Mouse (Mus musculus): ENCODE results near the gene Slit3. TPM values are rescaled to one million over a fixed set of nuclear protein-coding genes. Genes with fewer than 3 reads are reported as not detected.

Gene Slit3
- polyA plus RNA-seq, 1 experiment from 2014 or later, result 13.0 TPM

DNA sequence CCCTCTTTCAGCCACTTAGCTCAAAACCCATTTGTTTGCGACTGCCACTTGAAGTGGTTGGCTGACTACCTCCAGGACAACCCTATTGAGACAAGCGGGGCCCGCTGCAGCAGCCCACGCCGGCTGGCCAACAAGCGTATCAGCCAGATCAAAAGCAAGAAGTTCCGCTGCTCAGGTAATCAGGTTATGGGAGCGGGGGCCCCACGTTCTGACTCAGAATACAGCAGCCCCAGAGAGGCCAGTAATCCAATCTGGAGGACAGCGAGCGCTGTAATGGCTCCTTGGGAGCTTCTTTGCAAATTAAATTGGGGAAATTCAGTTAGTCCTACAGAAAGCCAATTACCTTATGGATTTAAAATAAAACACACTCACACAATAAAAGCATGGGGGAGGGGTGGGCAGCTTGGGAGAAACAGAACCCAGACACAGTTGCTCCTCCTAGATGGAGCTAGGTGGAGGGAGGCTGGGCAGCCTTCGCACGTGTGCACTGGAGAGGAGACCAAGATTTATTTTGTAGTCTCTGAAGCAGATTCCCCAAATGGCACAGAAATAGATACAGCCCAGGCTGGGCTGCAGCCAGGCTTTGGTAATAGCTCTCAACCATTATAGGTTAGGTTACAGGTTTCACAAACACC is 491.4 kb downstream of the Slit3 start:
- peaks cover 19% of the 10 kb centered on the region for H3K4me1 ChIP-seq (replicated peaks)
- no peak overlapping the region for H3K9ac ChIP-seq
- no peak overlapping the region for H3K4me2 ChIP-seq
- no peak overlapping the region for H3K4me3 ChIP-seq
- H3K27me3 ChIP-seq, result no peaks in the 10 kb centered on the region
- H3K27ac ChIP-seq (replicated peaks), result 0 out of 2 replicates have a peak overlapping the region, but pooled peaks have one; percentile 0
- ATAC-seq (ENCODE audit: low FRiP score, low read depth), result peak; percentile 40; the same call in 1 of the 2 replicates
- 41% methylated on average over 13 of the region's 13 CpGs for WGBS
- no peaks in the 10 kb centered on the region for H3K36me3 ChIP-seq
- no peaks in the 10 kb centered on the region for H3K9me3 ChIP-seq

GRCm38 (mm10) chr11:35614530-35614929 is 493.5 kb downstream of the Slit3 start:
- WGBS, result 47% methylated on average over 3 of the region's 3 CpGs
- H3K4me3 ChIP-seq, result no peak overlapping the region
- no peak for ATAC-seq (ENCODE audit: low FRiP score, low read depth)

DNA sequence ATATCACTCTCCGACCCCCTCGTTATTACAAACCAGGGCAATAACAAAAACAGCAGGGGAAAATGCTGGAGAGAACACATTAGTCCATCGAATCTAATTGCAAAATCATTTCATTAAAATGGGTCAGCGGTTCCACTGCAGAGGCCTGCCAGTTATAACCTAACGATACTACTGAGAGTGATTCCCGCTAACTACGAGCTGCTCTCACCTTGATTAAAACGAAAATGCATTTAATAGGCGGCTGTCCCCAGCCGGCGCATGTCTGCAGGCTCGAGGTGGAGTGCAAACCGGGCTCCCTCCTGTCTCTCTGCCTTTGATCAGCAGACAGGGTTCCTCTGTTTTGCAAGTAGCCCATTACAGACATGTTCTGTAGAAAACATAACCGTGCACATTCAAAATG is 498.4 kb downstream of the Slit3 start:
- Histone ChIP-seq H3K9ac (no peak overlapping the region), H3K9me3 (no peaks in the 10 kb centered on the region), H3K27ac (replicated peaks) (0 out of 2 replicates have a peak overlapping the region, but pooled peaks have one; percentile 10), H3K27me3 (no peaks in the 10 kb centered on the region), H3K36me3 (no peaks in the 10 kb centered on the region), H3K4me1 (replicated peaks) (peaks cover 6% of the 10 kb centered on the region), H3K4me2 (no peak overlapping the region), H3K4me3 (no peak overlapping the region)
- ATAC-seq (ENCODE audit: low FRiP score, low read depth), result no peak
- 51% methylated on average over 14 of the region's 14 CpGs for WGBS

More at GRCm38 (mm10) chr11:35614530-35614929, 493.5 kb downstream of the Slit3 start:
- no peak overlapping the region for H3K4me2 ChIP-seq
- H3K36me3 ChIP-seq, result no peaks in the 10 kb centered on the region
- H3K9ac ChIP-seq, result no peak overlapping the region
- H3K4me1 ChIP-seq (replicated peaks), result peaks cover 14% of the 10 kb centered on the region
- H3K9me3 ChIP-seq, result no peaks in the 10 kb centered on the region
- no peak overlapping the region for H3K27ac ChIP-seq (replicated peaks)
- no peaks in the 10 kb centered on the region for H3K27me3 ChIP-seq

- H3K9ac ChIP-seq, result no peak overlapping the region
- H3K36me3 ChIP-seq, result no peaks in the 10 kb centered on the region
- 87% methylated on average over 3 of the region's 3 CpGs for WGBS
Measured at GRCm38 (mm10) chr11:35622736-35623135, 501.7 kb downstream of the Slit3 start.

GRCm38 (mm10) chr11:35624515-35625270 is 503.7 kb downstream of the Slit3 start:
- no peaks in the 10 kb centered on the region for H3K9me3 ChIP-seq
- H3K4me3 ChIP-seq, result no peak overlapping the region
- H3K9ac ChIP-seq, result no peak overlapping the region
- H3K27me3 ChIP-seq, result no peaks in the 10 kb centered on the region
- 70% methylated on average over 21 of the region's 21 CpGs for WGBS
- peaks cover 11% of the 10 kb centered on the region for H3K4me1 ChIP-seq (replicated peaks)
- H3K4me2 ChIP-seq, result no peak overlapping the region
- ATAC-seq (ENCODE audit: low FRiP score, low read depth), result peak; percentile 59; the same call in 1 of the 2 replicates
- H3K36me3 ChIP-seq, result no peaks in the 10 kb centered on the region
- H3K27ac ChIP-seq (replicated peaks), result peak overlapping the region; percentile 32; the same call in 1 of the 2 replicates

More at GRCm38 (mm10) chr11:35622736-35623135, 501.7 kb downstream of the Slit3 start:
- no peak overlapping the region for H3K4me3 ChIP-seq
- no peaks in the 10 kb centered on the region for H3K9me3 ChIP-seq
- H3K4me1 ChIP-seq (replicated peaks), result peaks cover 15% of the 10 kb centered on the region
- no peaks in the 10 kb centered on the region for H3K27me3 ChIP-seq
- H3K27ac ChIP-seq (replicated peaks), result no peak overlapping the region
- H3K4me2 ChIP-seq, result no peak overlapping the region
- ATAC-seq (ENCODE audit: low FRiP score, low read depth), result no peak

DNA sequence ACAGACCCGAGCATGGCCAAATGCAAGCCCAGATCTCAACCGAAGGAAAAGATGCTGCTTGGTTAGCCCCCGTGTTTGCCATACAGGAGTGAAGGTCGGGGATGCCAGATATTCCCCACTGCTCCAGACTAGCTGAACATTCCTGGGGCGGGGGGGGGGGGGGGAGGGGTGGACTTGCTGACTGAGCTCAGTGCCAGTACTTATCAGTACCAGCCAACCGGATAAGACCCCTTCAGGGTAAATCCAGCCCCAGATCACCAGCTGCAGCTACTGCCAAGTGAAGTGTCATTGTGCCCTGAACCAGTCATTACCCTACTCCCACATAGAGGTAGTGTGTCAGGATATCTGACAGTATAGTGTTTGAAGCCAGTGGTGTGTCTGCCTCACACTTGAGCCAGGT is 504.6 kb downstream of the Slit3 start:
- 76% methylated on average over 5 of the region's 6 CpGs for WGBS
- Histone ChIP-seq H3K4me3 (no peak overlapping the region), H3K27me3 (no peaks in the 10 kb centered on the region), H3K27ac (replicated peaks) (no peak overlapping the region), H3K4me2 (no peak overlapping the region), H3K36me3 (peaks cover 3% of the 10 kb centered on the region; the same call in 1 of the 2 replicates), H3K9ac (no peak overlapping the region), H3K9me3 (no peaks in the 10 kb centered on the region), H3K4me1 (replicated peaks) (peaks cover 11% of the 10 kb centered on the region)
- no peak for ATAC-seq (ENCODE audit: low FRiP score, low read depth)

- no peaks in the 10 kb centered on the region for H3K9me3 ChIP-seq
- ATAC-seq (ENCODE audit: low FRiP score, low read depth), result no peak
- peaks cover 11% of the 10 kb centered on the region for H3K4me1 ChIP-seq (replicated peaks)
- H3K4me2 ChIP-seq, result no peak overlapping the region
- WGBS, result 75% methylated on average over 10 of the region's 10 CpGs
- H3K9ac ChIP-seq, result no peak overlapping the region
- no peaks in the 10 kb centered on the region for H3K27me3 ChIP-seq
- H3K36me3 ChIP-seq, result peaks cover 4% of the 10 kb centered on the region; the same call in 1 of the 2 replicates
- no peak overlapping the region for H3K4me3 ChIP-seq
- H3K27ac ChIP-seq (replicated peaks), result no peak overlapping the region
Measured at GRCm38 (mm10) chr11:35626161-35626885, 505.3 kb downstream of the Slit3 start.

GRCm38 (mm10) chr11:35627815-35628214 is 506.8 kb downstream of the Slit3 start:
- 87% methylated on average over 3 of the region's 3 CpGs for WGBS
- H3K4me1 ChIP-seq (replicated peaks), result peaks cover 11% of the 10 kb centered on the region
- no peak overlapping the region for H3K4me3 ChIP-seq
- peaks cover 4% of the 10 kb centered on the region; the same call in 1 of the 2 replicates for H3K36me3 ChIP-seq
- no peaks in the 10 kb centered on the region for H3K27me3 ChIP-seq
- no peak overlapping the region for H3K4me2 ChIP-seq
- ATAC-seq (ENCODE audit: low FRiP score, low read depth), result no peak
- no peak overlapping the region for H3K9ac ChIP-seq
- no peaks in the 10 kb centered on the region for H3K9me3 ChIP-seq
- H3K27ac ChIP-seq (replicated peaks), result no peak overlapping the region

- Histone ChIP-seq H3K27ac (replicated peaks) (no peak overlapping the region), H3K36me3 (peaks cover 4% of the 10 kb centered on the region; the same call in 1 of the 2 replicates), H3K4me3 (no peak overlapping the region), H3K4me2 (no peak overlapping the region), H3K9me3 (no peaks in the 10 kb centered on the region), H3K9ac (no peak overlapping the region), H3K4me1 (replicated peaks) (0 out of 2 replicates have a peak, but pooled peaks cover 10% of the 10 kb centered on the region), H3K27me3 (no peaks in the 10 kb centered on the region)
- 88% methylated on average over 5 of the region's 5 CpGs for WGBS
- ATAC-seq (ENCODE audit: low FRiP score, low read depth), result no peak
Measured at GRCm38 (mm10) chr11:35632262-35632661, 511.2 kb downstream of the Slit3 start.

- no peak for ATAC-seq (ENCODE audit: low FRiP score, low read depth)
- 83% methylated on average over 7 of the region's 7 CpGs for WGBS
- H3K4me2 ChIP-seq, result no peak overlapping the region
- H3K36me3 ChIP-seq, result no peaks in the 10 kb centered on the region
- H3K4me1 ChIP-seq (replicated peaks), result peaks cover 17% of the 10 kb centered on the region
- H3K27ac ChIP-seq (replicated peaks), result no peak overlapping the region
- no peaks in the 10 kb centered on the region for H3K27me3 ChIP-seq
- H3K9ac ChIP-seq, result no peak overlapping the region
- no peak overlapping the region for H3K4me3 ChIP-seq
- no peaks in the 10 kb centered on the region for H3K9me3 ChIP-seq
Measured at GRCm38 (mm10) chr11:35637102-35637501, 516.1 kb downstream of the Slit3 start.

GRCm38 (mm10) chr11:35638862-35639384 is 517.9 kb downstream of the Slit3 start:
- ATAC-seq (ENCODE audit: low FRiP score, low read depth), result no peak

More at GRCm38 (mm10) chr11:35638862-35639384, 517.9 kb downstream of the Slit3 start:
- Histone ChIP-seq H3K4me2 (peak overlapping the region; percentile 20), H3K27me3 (no peaks in the 10 kb centered on the region), H3K9me3 (no peaks in the 10 kb centered on the region), H3K27ac (replicated peaks) (no peak overlapping the region), H3K36me3 (no peaks in the 10 kb centered on the region), H3K9ac (no peak overlapping the region), H3K4me3 (no peak overlapping the region), H3K4me1 (replicated peaks) (peaks cover 17% of the 10 kb centered on the region)
- 16% methylated on average over 3 of the region's 3 CpGs for WGBS
